Mouse (Mus musculus) megakaryocyte, embryonic 14.5 days (primary cell): ENCODE data around the gene Cdk9.
A peak's percentile ranks its signal among the peaks of the same experiment; 100 is the strongest.

Experiments
- FLI1 ChIP-seq: IDR thresholded peaks from 2 replicates; pipeline ENCODE4 v1.6.1; 2012; ENCODE audit warnings: low read length, inconsistent platforms, mixed read lengths
- GATA1 ChIP-seq: IDR thresholded peaks from 3 replicates; pipeline ENCODE4 v1.6.1; 2012; ENCODE audit warnings: mixed read lengths, low read length, inconsistent platforms, borderline replicate concordance

- no peak; the same call in 2 of the 3 replicates for TF ChIP-seq GATA1
- TF ChIP-seq FLI1, result 0 out of 2 replicates have a peak, but pooled peaks have one; percentile 21
These were observed 2.1 kb upstream of the Cdk9 start for GRCm38 (mm10) chr2:32714987-32715425.
